8 mouse cellular contexts compared by ENCODE assay signal in the genomic region with DNA sequence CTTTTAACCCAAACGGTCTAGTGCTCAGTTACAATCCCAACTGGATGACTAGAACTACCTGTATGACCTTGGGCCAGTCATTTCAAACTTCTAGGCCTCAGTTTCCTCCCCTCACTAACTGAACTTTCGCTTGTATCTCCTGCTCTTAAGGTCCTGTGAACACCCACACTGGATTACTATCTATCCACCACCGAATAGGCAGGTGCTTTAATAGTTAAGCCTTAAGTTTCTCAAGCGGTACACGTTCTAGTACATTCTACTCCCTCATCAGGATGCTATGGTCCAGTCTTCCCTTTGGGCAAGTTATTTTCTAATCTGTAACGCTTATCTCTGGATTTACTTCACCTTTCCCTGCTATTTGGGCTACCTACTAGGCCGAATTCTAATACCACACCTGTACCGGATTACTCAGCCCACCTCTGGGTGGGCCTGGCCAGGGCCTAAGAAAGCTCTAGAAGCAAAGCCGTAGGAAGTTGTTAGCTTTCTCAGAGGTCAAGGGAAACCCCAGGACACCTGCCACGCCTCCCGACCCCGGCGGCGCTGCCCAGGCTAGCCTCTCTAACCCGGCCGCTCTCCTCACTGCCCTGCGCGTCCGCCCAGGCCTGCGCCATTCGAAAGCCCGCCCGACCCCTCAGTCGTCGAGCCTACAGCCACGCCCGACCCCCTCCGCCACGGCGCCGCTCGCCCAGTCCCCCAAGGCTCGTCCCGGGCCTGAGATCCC. TPM values are rescaled to one million over a fixed set of nuclear protein-coding genes. Genes with fewer than 3 reads are reported as not detected.
DNase-seq lines count a peak whose midpoint lies in the region; ATAC-seq and TF ChIP-seq lines count a peak whose summit lies in the region.

No protein-coding gene starts in this region.

- peak; percentile 56 for DNase-seq in kidney, adult 9 months
- DNase-seq in kidney, postnatal 4 days: no peak
- DNase-seq in hindbrain, embryonic 10.5 days (ENCODE audit: low spot score): no peak
- peak; percentile 13 for DNase-seq in liver, postnatal 0 days
- DNase-seq in stomach, postnatal 0 days (ENCODE audit: low spot score): no peak
- no peak for DNase-seq in gastrocnemius, postnatal 4 days (ENCODE audit: low spot score in 2 of 2)
- DNase-seq in spleen, postnatal 4 days (ENCODE audit: low spot score in 2 of 2): no peak

- H3K27me3 ChIP-seq in hindbrain, embryonic 10.5 days (ENCODE audit: insufficient read depth, poor library complexity, severe bottlenecking): no peaks in the 10 kb centered on the region
- no peaks in the 10 kb centered on the region for H3K27me3 ChIP-seq in liver, postnatal 0 days (ENCODE audit: insufficient read depth, low read length)
- no peaks in the 10 kb centered on the region for H3K27me3 ChIP-seq in stomach, postnatal 0 days (ENCODE audit: control insufficient read depth, insufficient read depth, low read length)

- peak overlapping the region; percentile 99 for H3K9ac ChIP-seq in liver, postnatal 0 days (replicated peaks)
- H3K9ac ChIP-seq in stomach, postnatal 0 days (ENCODE audit: low read length): peak overlapping the region; percentile 99

- no peaks in the 10 kb centered on the region for H3K9me3 ChIP-seq in hindbrain, embryonic 10.5 days
- H3K9me3 ChIP-seq in liver, postnatal 0 days (ENCODE audit: low read length): no peaks in the 10 kb centered on the region
- H3K9me3 ChIP-seq in stomach, postnatal 0 days (ENCODE audit: control insufficient read depth, low read length): no peaks in the 10 kb centered on the region

- no peak for TF ChIP-seq EP300 in liver, postnatal 0 days (IDR thresholded peaks at IDR 0.05; ENCODE audit: low read depth)
- peak; percentile 4 for TF ChIP-seq EP300 in stomach, postnatal 0 days (optimal IDR thresholded peaks at IDR 0.05)

- peak overlapping the region; percentile 76 for H3K4me3 ChIP-seq in bone marrow macrophage, adult 2 months (ENCODE audit: insufficient read depth, low read length)
- peak overlapping the region; percentile 96 for H3K4me3 ChIP-seq in hindbrain, embryonic 10.5 days
- peak overlapping the region; percentile 95 for H3K4me3 ChIP-seq in liver, postnatal 0 days (ENCODE audit: low read depth, low read length)
- H3K4me3 ChIP-seq in stomach, postnatal 0 days (ENCODE audit: low read depth, low read length): peak overlapping the region; percentile 85

- peaks cover 28% of the 10 kb centered on the region for H3K36me3 ChIP-seq in hindbrain, embryonic 10.5 days
- no peaks in the 10 kb centered on the region for H3K36me3 ChIP-seq in liver, postnatal 0 days (replicated peaks; ENCODE audit: insufficient read depth, low read length)
- H3K36me3 ChIP-seq in stomach, postnatal 0 days (ENCODE audit: control insufficient read depth, insufficient read depth, low read length): no peaks in the 10 kb centered on the region

- H3K4me2 ChIP-seq in liver, postnatal 0 days (ENCODE audit: low read depth, low read length): peak overlapping the region; percentile 93
- peak overlapping the region; percentile 86 for H3K4me2 ChIP-seq in stomach, postnatal 0 days (replicated peaks; ENCODE audit: low read depth)

- 2% methylated on average over 34 of the region's 34 CpGs for WGBS in hindbrain, embryonic 10.5 days
- WGBS in liver, postnatal 0 days (ENCODE audit: insufficient replicate concordance): under 1% methylated on average over 34 of the region's 34 CpGs
- WGBS in stomach, postnatal 0 days: under 1% methylated on average over 33 of the region's 34 CpGs

- peak overlapping the region; percentile 60 for H3K27ac ChIP-seq in bone marrow macrophage, adult 2 months (ENCODE audit: insufficient read depth, low read depth, low read length)
- H3K27ac ChIP-seq in hindbrain, embryonic 10.5 days: peak overlapping the region; percentile 100
- H3K27ac ChIP-seq in liver, postnatal 0 days (ENCODE audit: low read depth): peak overlapping the region; percentile 94
- peak overlapping the region; percentile 94 for H3K27ac ChIP-seq in stomach, postnatal 0 days (replicated peaks)

- H3K4me1 ChIP-seq in bone marrow macrophage, adult 2 months (ENCODE audit: control insufficient read depth, insufficient read depth, low read length): peaks cover 16% of the 10 kb centered on the region
- H3K4me1 ChIP-seq in hindbrain, embryonic 10.5 days (replicated peaks): peaks cover 38% of the 10 kb centered on the region
- H3K4me1 ChIP-seq in liver, postnatal 0 days (ENCODE audit: insufficient read depth): peaks cover 26% of the 10 kb centered on the region
- no peaks in the 10 kb centered on the region for H3K4me1 ChIP-seq in stomach, postnatal 0 days (replicated peaks; ENCODE audit: control insufficient read depth, insufficient read depth)

- no peak for TF ChIP-seq POLR2A in bone marrow macrophage, adult 2 months (IDR thresholded peaks at IDR 0.05; ENCODE audit: borderline replicate concordance, low read depth, low read length)

- ATAC-seq in liver, postnatal 0 days: peak; percentile 33
- ATAC-seq in stomach, postnatal 0 days (ENCODE audit: low FRiP score, low TSS enrichment): peak; percentile 63

- TF ChIP-seq CTCF in bone marrow macrophage, adult 2 months (IDR thresholded peaks at IDR 0.05; ENCODE audit: low read depth, low read length): no peak
- no peak for TF ChIP-seq CTCF in liver, postnatal 0 days (IDR thresholded peaks at IDR 0.05; ENCODE audit: low read depth)
- no peak for TF ChIP-seq CTCF in stomach, postnatal 0 days (IDR thresholded peaks at IDR 0.05; ENCODE audit: low read depth)

RNA-seq across cellular contexts. Expression of a gene that starts 0.6 kb away (rescaled TPM):
- polyA plus RNA-seq in bone marrow macrophage, adult 2 months (2012; ENCODE audit: insufficient read depth, insufficient read length, missing spikeins): 357 and 396 TPM in 2 replicates
- polyA plus RNA-seq in hindbrain, embryonic 10.5 days (2016; fragmentation: Nextera tagmentation; extraction: Ambion mirVana): 242 and 331 TPM in 2 replicates
- polyA plus RNA-seq in liver, postnatal 0 days (2015; fragmentation: Nextera tagmentation; extraction: Ambion mirVana): 125 and 130 TPM in 2 replicates
- polyA plus RNA-seq in stomach, postnatal 0 days (2015; fragmentation: Nextera tagmentation; extraction: Ambion mirVana): 171 and 181 TPM in 2 replicates
- total RNA-seq in gastrocnemius, postnatal 4 days (2021): 100 to 1,000 TPM; 216 to 225 TPM

RNA-seq across cellular contexts. Expression of a gene that starts 29.4 kb away (rescaled TPM):
- polyA plus RNA-seq in bone marrow macrophage, adult 2 months (2012; ENCODE audit: insufficient read depth, insufficient read length, missing spikeins): not detected in 2 replicates
- polyA plus RNA-seq in hindbrain, embryonic 10.5 days (2016; fragmentation: Nextera tagmentation; extraction: Ambion mirVana): 0.24 TPM in 1 of 2 replicates, not detected in the other
- 0.21 TPM in 1 of 2 replicates, not detected in the other for polyA plus RNA-seq in liver, postnatal 0 days (2015; fragmentation: Nextera tagmentation; extraction: Ambion mirVana)
- 0.15 and 0.28 TPM in 2 replicates for polyA plus RNA-seq in stomach, postnatal 0 days (2015; fragmentation: Nextera tagmentation; extraction: Ambion mirVana)
- total RNA-seq in gastrocnemius, postnatal 4 days (2021): not detected

RNA-seq across cellular contexts. Expression of a gene that starts 32.8 kb away (rescaled TPM):
- polyA plus RNA-seq in bone marrow macrophage, adult 2 months (2012; ENCODE audit: insufficient read depth, insufficient read length, missing spikeins): 13.9 and 16.3 TPM in 2 replicates
- polyA plus RNA-seq in hindbrain, embryonic 10.5 days (2016; fragmentation: Nextera tagmentation; extraction: Ambion mirVana): 4.7 and 5.9 TPM in 2 replicates
- 1.6 TPM in 2 replicates for polyA plus RNA-seq in liver, postnatal 0 days (2015; fragmentation: Nextera tagmentation; extraction: Ambion mirVana)
- 2.4 TPM in 2 replicates for polyA plus RNA-seq in stomach, postnatal 0 days (2015; fragmentation: Nextera tagmentation; extraction: Ambion mirVana)
- 10 to 100 TPM; 17.9 to 19.0 TPM for total RNA-seq in gastrocnemius, postnatal 4 days (2021)

RNA-seq across cellular contexts. Expression of a gene that starts 51.9 kb away (rescaled TPM):
- polyA plus RNA-seq in bone marrow macrophage, adult 2 months (2012; ENCODE audit: insufficient read depth, insufficient read length, missing spikeins): 293 and 335 TPM in 2 replicates
- polyA plus RNA-seq in hindbrain, embryonic 10.5 days (2016; fragmentation: Nextera tagmentation; extraction: Ambion mirVana): 502 and 622 TPM in 2 replicates
- polyA plus RNA-seq in liver, postnatal 0 days (2015; fragmentation: Nextera tagmentation; extraction: Ambion mirVana): 70.1 and 71.1 TPM in 2 replicates
- 113 and 115 TPM in 2 replicates for polyA plus RNA-seq in stomach, postnatal 0 days (2015; fragmentation: Nextera tagmentation; extraction: Ambion mirVana)
- 100 to 1,000 TPM; 217 to 271 TPM for total RNA-seq in gastrocnemius, postnatal 4 days (2021)

Comparison
In these comparisons a context has a peak if more than half of its experiments do, and no peak if none do; other contexts are left out.
1. DNase-seq: peak in kidney, adult 9 months (single experiment) and liver, postnatal 0 days (single experiment); none in kidney, postnatal 4 days (0 of 2), hindbrain, embryonic 10.5 days (single experiment), stomach, postnatal 0 days (single experiment), gastrocnemius, postnatal 4 days (0 of 2) and spleen, postnatal 4 days (0 of 2).
2. Peak in every context shown above with its lines, with median percentiles within 50 percentile points of each other: H3K27ac ChIP-seq and H3K4me3 ChIP-seq.